Mouse (Mus musculus): Measurements from ENCODE around the gene Slc8a1.

The Slc8a1 gene

DNA sequence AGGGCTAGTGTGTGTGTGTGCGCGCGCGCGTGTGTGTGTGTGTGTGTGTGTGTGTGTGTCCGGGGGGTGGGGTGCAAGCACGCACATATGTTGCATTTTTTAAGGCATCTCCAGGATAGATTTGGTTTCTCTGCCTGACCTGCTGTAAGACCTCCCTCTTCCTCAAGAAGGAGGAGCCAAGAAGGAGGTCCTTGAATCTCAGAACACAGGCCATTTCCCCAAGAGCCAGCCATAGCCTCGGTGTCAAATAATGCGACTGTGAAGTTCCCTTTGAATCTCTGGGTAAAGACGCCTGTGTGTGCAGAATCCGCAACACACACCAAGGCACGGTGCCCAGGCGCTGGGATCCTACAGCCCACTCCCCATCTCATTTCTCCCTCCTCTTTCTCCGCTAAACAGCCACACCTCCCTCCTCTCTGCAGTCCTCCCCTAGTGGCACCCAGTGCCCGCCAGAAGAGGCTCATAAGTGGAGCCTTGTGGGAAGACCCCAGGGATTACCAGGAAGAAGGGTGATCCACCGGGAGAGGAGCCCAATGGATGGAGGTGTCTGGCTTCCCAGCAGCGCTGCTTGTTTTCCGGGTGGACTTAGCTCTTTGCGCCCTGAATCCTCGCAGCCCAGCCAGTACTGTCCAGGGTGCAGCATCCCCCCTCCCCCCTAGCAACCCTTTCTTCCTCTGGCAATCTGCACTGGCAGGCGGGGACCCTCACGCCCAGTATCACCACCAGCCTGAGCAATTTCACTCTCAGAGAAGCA, 68.9 kb downstream of the Slc8a1 start:
- DNase-seq (ENCODE audit: low spot score), result no peak

- no peak for DNase-seq (ENCODE audit: low spot score)
Measured at GRCm38 (mm10) chr17:81668466-81668865, 69.7 kb downstream of the Slc8a1 start.

- DNase-seq (ENCODE audit: low spot score), result no peak
Measured at GRCm38 (mm10) chr17:81667935-81668334, 70.2 kb downstream of the Slc8a1 start.

GRCm38 (mm10) chr17:81666551-81666950, 71.6 kb downstream of the Slc8a1 start:
- DNase-seq (ENCODE audit: low spot score), result no peak

DNA sequence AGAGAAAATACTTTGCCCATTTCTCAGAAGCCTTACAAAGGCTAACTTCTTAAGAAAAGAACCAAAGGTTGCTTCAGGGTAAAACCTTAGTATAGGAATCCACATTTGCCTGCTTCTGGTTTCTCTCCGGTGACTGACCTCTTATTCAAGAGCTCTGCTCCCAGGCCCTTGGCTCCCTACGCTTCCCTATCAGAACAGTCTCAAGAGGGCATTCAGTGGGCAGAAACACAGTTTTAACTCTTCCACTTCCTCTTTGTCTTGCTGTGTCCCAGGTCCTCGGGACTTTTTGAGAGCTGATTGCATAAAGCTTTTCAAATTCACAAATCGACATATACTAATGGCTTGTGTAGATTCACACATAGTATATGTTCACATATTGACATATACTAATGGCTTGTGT, 73.3 kb downstream of the Slc8a1 start:
- no peak for DNase-seq (ENCODE audit: low spot score)

- DNase-seq (ENCODE audit: low spot score), result no peak
Measured at GRCm38 (mm10) chr17:81657828-81658227, 80.3 kb downstream of the Slc8a1 start.

DNA sequence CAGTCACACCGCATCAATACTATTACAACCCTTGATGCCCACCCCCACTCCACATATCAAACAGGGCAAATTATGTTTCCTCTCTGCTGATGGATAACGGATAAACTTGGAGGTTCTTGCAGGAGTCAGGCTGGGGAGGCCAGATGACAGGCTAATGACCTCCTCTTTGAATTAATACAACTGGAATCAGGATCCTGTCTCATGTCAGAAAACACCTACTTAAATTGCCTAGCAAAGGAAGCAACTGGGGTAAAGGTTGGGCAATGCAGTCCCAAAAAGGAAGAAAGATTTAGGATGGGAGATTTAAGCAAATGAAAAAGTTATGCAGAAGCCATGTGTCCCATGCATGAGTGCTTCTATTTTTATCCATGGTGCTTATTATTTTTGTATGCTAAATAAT, 83.6 kb downstream of the Slc8a1 start:
- no peak for DNase-seq (ENCODE audit: low spot score)

DNA sequence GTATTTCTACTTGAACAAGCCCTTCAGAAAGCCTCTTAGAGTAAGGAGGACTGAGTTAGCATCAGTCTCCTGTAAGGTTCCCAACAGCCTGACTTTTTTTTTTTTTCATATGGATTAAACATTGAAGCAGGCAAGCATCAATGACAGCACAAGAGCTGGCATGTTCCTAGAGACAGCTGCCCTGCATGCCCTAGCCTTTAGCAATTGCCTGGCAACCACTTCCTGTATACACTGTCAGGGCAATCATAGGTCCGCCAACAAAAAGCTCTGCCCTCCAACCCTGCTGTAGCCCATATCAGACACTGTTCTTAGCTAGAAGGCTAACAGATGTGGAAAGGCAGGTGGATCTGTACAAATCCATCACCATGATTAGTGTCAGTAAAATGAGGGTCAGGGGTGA, 85.2 kb downstream of the Slc8a1 start:
- DNase-seq (ENCODE audit: low spot score), result no peak

- DNase-seq (ENCODE audit: low spot score), result no peak
Measured at GRCm38 (mm10) chr17:81636822-81637221, 101.4 kb downstream of the Slc8a1 start.

- DNase-seq (ENCODE audit: low spot score), result no peak
Measured at GRCm38 (mm10) chr17:81630471-81630870, 107.7 kb downstream of the Slc8a1 start.

DNA sequence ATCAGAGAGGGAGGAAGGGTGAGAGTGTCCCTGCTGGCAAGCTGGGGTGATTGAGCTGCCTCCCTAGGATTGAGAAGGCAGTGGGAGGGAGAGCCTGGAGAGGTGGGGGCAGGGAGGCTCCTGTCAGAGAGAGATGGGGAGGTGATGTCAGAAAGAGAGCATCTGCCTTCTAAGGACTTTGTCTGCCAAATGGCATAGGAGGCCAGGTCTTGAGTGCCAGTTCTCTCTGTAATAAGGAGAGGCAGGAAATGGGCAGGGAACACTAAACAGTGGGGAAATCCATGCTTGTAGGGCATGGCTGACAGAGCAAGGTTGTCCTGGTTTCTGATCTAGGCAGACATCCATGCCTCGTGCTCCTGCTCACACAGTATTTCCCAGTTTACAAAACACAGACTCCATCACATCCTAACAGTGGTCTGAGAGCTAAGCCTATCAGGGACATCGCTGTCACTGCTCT, 117.0 kb downstream of the Slc8a1 start:
- no peak for DNase-seq (ENCODE audit: low spot score)

GRCm38 (mm10) chr17:81618461-81618860, 119.7 kb downstream of the Slc8a1 start:
- DNase-seq (ENCODE audit: low spot score), result no peak

- DNase-seq (ENCODE audit: low spot score), result no peak
Measured at GRCm38 (mm10) chr17:81616326-81616725, 121.9 kb downstream of the Slc8a1 start.

DNA sequence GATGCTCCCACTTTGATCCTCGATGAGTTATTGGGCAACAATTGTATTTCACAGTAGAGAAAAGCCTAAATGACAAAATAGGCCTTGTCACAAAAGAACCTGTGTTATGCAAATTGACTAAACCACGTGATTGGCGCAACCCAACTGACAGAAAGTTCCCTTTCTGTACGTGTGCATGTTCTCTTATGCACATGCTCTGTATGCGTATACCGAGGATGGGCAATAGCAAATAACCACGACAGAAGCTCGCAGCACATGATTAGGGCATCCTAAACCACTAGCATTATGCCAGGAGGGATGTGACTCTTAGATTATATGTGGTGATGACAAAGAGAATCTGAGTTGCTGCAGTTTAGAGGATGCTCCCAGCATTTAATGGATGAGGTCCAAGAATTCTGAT, 122.8 kb downstream of the Slc8a1 start:
- no peak for DNase-seq (ENCODE audit: low spot score)

DNA sequence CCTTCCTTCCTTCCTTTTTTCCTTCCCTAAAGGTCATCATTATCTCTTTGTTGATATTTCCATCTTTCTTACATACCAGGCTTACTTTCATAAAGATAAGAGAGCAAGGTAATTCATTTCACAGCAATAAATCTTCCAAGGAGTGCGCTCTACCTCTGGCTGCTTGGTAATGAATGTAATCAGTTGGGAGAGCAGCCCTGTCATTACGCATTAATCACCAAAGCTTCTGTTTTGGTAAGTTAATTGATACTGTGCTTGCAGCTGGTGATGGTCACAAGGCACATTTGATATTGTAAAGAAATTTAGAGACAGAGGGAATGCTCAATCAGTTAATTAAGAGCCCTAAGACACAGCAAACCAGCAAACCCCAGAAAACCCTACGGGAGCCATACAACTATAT, 130.7 kb downstream of the Slc8a1 start:
- DNase-seq (ENCODE audit: low spot score), result no peak

DNA sequence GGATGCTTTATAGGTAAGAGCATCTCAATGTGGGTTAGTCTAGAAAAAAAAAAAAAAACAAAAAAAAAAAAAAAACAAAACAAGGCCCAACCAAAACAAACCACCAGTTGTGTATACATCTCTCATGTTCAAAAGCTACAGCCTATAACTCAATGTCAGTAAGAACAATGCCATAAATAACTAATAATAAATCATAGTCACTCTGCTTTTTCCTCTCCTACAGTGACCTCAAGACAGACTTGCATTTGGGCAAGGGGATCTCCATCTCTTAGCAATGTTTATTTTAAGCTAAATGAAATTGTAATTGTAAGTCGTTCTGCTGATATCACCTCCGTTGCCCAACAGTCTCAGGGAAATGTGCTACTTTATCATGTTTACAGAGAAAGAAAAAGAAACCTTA, 132.1 kb downstream of the Slc8a1 start:
- no peak for DNase-seq (ENCODE audit: low spot score)

DNA sequence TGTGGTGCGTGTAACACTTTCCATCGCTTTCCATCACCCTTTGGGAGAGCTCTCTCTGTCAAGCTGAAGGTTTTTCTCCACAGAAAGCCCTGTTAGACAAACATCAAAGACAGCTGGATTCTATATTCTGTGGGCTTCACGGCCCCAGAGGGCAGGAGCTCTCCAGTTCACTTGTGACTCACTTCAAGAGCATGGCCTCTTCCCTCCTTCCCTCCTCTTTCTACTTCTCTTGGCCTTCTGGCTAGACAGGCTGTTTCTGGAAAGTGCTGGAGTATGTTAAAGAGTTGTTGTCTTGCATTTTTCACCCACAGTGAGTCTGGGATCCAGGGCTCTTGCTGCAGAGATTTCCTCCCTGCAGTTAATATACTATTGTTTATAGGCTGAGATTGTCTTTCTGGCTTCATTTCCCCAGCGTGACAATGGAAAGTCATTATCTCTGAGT, 132.9 kb downstream of the Slc8a1 start:
- no peak for DNase-seq (ENCODE audit: low spot score)

GRCm38 (mm10) chr17:81599072-81599471, 139.1 kb downstream of the Slc8a1 start:
- DNase-seq (ENCODE audit: low spot score), result no peak

GRCm38 (mm10) chr17:81589791-81590190, 148.4 kb downstream of the Slc8a1 start:
- no peak for DNase-seq (ENCODE audit: low spot score)

GRCm38 (mm10) chr17:81586759-81587158, 151.4 kb downstream of the Slc8a1 start:
- DNase-seq (ENCODE audit: low spot score), result no peak

GRCm38 (mm10) chr17:81579728-81580425, 158.3 kb downstream of the Slc8a1 start:
- DNase-seq (ENCODE audit: low spot score), result no peak

- DNase-seq (ENCODE audit: low spot score), result no peak
Measured at GRCm38 (mm10) chr17:81576893-81577292, 161.3 kb downstream of the Slc8a1 start.

DNA sequence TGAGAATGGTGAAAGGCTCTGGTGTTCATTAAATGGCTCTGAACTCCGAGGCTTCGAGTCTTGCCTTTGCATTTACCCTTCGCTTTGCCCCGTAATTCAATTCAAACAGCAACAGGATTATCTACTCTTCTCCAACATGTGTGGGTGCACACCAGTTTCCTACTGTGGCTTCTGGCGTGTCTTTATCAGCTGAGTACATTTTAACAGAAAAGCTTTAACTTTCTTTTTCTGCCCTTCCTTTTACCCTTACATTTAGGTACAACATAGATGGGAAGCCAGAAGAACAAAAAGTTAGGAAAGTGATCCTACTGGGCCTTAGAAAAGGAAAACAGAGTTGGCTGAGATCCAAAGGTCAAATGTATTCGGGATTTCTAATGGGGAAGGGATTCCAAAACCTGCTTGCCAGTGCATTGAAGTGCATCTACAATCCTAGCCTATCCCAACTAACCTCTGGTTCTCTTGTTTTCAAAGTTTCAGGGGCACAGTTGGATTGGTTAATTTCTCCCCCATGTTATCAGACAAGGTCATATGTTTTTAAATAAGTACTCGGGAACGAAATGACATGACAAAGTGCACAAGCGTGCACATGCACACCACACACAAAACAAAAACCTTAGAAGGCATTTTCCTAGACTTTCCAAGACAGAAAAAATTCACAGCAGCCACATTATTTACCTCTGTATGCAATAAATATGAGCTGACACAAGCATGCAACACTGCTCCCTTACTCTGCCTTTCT, 172.4 kb downstream of the Slc8a1 start:
- no peak for DNase-seq (ENCODE audit: low spot score)
